Mouse (Mus musculus): Measurements from ENCODE around the gene Ggta1.

- TF ChIP-seq CTCF (conservative IDR thresholded peaks at IDR 0.05; ENCODE audit: insufficient read depth, insufficient read length, low read depth, low read length) (no peak), POLR2A (IDR thresholded peaks at IDR 0.05; ENCODE audit: low read depth, low read length) (no peak)
These were observed 13.1 kb downstream of the Ggta1 start for GRCm38 (mm10) chr2:35449687-35450622.
